Mouse (Mus musculus): ENCODE results near the gene Rnase9. TPM values are rescaled to one million over a fixed set of nuclear protein-coding genes. Genes with fewer than 3 reads are reported as not detected.
"Not testable (repeated sequence)": the region's sequence is repeated elsewhere in the genome, so short reads cannot be mapped to it uniquely, and the experiment has no call there.

Rnase9 gene
- polyA plus RNA-seq, 1 experiment from 2014 or later = not detected

GRCm38 (mm10) chr14:51035206-51035605 lies 6.5 kb downstream of the Rnase9 start:
- Histone ChIP-seq H3K4me1 (no peaks in the 10 kb centered on the region), H3K4me3 (no peak overlapping the region), H3K27me3 (replicated peaks) (no peaks in the 10 kb centered on the region), H3K9me3 (no peaks in the 10 kb centered on the region), H3K9ac (no peak overlapping the region), H3K4me2 (no peak overlapping the region), H3K36me3 (replicated peaks) (no peaks in the 10 kb centered on the region), H3K27ac (no peak overlapping the region)
- 22% methylated on average over 1 of the region's 1 CpGs for WGBS
- no peak for ATAC-seq (replicated peaks)

GRCm38 (mm10) chr14:51027387-51028155 lies 14.1 kb downstream of the Rnase9 start:
- Histone ChIP-seq H3K27ac (no peak overlapping the region), H3K27me3 (replicated peaks) (no peaks in the 10 kb centered on the region), H3K36me3 (replicated peaks) (no peaks in the 10 kb centered on the region), H3K4me3 (no peak overlapping the region), H3K9ac (no peak overlapping the region), H3K4me1 (no peaks in the 10 kb centered on the region), H3K4me2 (no peak overlapping the region), H3K9me3 (no peaks in the 10 kb centered on the region)
- WGBS = 61% methylated on average over 3 of the region's 3 CpGs
- ATAC-seq (replicated peaks) = no peak

GRCm38 (mm10) chr14:51026391-51027133 lies 15.1 kb downstream of the Rnase9 start:
- H3K27ac ChIP-seq = no peak overlapping the region
- no peaks in the 10 kb centered on the region for H3K27me3 ChIP-seq (replicated peaks)
- no peak overlapping the region for H3K4me3 ChIP-seq
- no peaks in the 10 kb centered on the region for H3K9me3 ChIP-seq
- ATAC-seq (replicated peaks) = peak; percentile 50; the same call in 1 of the 2 replicates
- H3K4me2 ChIP-seq = no peak overlapping the region
- H3K9ac ChIP-seq = no peak overlapping the region
- 38% methylated on average over 5 of the region's 5 CpGs for WGBS
- H3K36me3 ChIP-seq (replicated peaks) = no peaks in the 10 kb centered on the region
- H3K4me1 ChIP-seq = no peaks in the 10 kb centered on the region

GRCm38 (mm10) chr14:51024820-51025219 lies 16.8 kb downstream of the Rnase9 start:
- 80% methylated on average over 1 of the region's 1 CpGs for WGBS
- no peaks in the 10 kb centered on the region for H3K9me3 ChIP-seq
- H3K9ac ChIP-seq = no peak overlapping the region
- no peaks in the 10 kb centered on the region for H3K4me1 ChIP-seq
- no peak overlapping the region for H3K4me2 ChIP-seq
- no peak overlapping the region for H3K27ac ChIP-seq
- no peaks in the 10 kb centered on the region for H3K36me3 ChIP-seq (replicated peaks)
- H3K27me3 ChIP-seq (replicated peaks) = no peaks in the 10 kb centered on the region
- no peak overlapping the region for H3K4me3 ChIP-seq
- no peak for ATAC-seq (replicated peaks)

GRCm38 (mm10) chr14:51023457-51023856 lies 18.2 kb downstream of the Rnase9 start:
- Histone ChIP-seq H3K4me1 (no peaks in the 10 kb centered on the region), H3K9me3 (no peaks in the 10 kb centered on the region), H3K4me3 (no peak overlapping the region), H3K36me3 (replicated peaks) (no peaks in the 10 kb centered on the region), H3K4me2 (no peak overlapping the region), H3K27me3 (replicated peaks) (no peaks in the 10 kb centered on the region), H3K9ac (no peak overlapping the region), H3K27ac (no peak overlapping the region)
- WGBS = 84% methylated on average over 4 of the region's 4 CpGs
- ATAC-seq (replicated peaks) = no peak

- Histone ChIP-seq H3K36me3 (replicated peaks) (no peaks in the 10 kb centered on the region), H3K4me3 (no peak overlapping the region), H3K27me3 (replicated peaks) (no peaks in the 10 kb centered on the region), H3K27ac (no peak overlapping the region), H3K9ac (no peak overlapping the region), H3K4me2 (no peak overlapping the region), H3K4me1 (no peaks in the 10 kb centered on the region), H3K9me3 (no peaks in the 10 kb centered on the region)
- 81% methylated on average over 3 of the region's 3 CpGs for WGBS
- ATAC-seq (replicated peaks) = no peak
Measured at GRCm38 (mm10) chr14:51017256-51017655, 24.4 kb downstream of the Rnase9 start.

- no peak overlapping the region for H3K27ac ChIP-seq
- H3K36me3 ChIP-seq (replicated peaks) = no peaks in the 10 kb centered on the region
- no peaks in the 10 kb centered on the region for H3K9me3 ChIP-seq
- no peak for ATAC-seq (replicated peaks)
- no peak overlapping the region for H3K4me3 ChIP-seq
- H3K27me3 ChIP-seq (replicated peaks) = no peaks in the 10 kb centered on the region
- no peak overlapping the region for H3K9ac ChIP-seq
- no peaks in the 10 kb centered on the region for H3K4me1 ChIP-seq
- no peak overlapping the region for H3K4me2 ChIP-seq
Measured at GRCm38 (mm10) chr14:51015780-51016179, 25.9 kb downstream of the Rnase9 start.

GRCm38 (mm10) chr14:51014724-51015123 lies 26.9 kb downstream of the Rnase9 start:
- H3K9ac ChIP-seq; H3K4me1 ChIP-seq; H3K4me3 ChIP-seq; H3K27me3 ChIP-seq (replicated peaks); H3K4me2 ChIP-seq; H3K36me3 ChIP-seq (replicated peaks); ATAC-seq (replicated peaks); H3K9me3 ChIP-seq; H3K27ac ChIP-seq: not testable (repeated sequence)
- WGBS = 95% methylated on average over 3 of the region's 3 CpGs

GRCm38 (mm10) chr14:51009572-51009971 lies 32.1 kb downstream of the Rnase9 start:
- no peak overlapping the region for H3K4me2 ChIP-seq
- WGBS = 84% methylated on average over 6 of the region's 6 CpGs
- H3K4me1 ChIP-seq = no peaks in the 10 kb centered on the region
- no peak overlapping the region for H3K4me3 ChIP-seq
- no peaks in the 10 kb centered on the region for H3K36me3 ChIP-seq (replicated peaks)
- ATAC-seq (replicated peaks) = no peak
- no peak overlapping the region for H3K9ac ChIP-seq
- no peak overlapping the region for H3K27ac ChIP-seq
- no peaks in the 10 kb centered on the region for H3K9me3 ChIP-seq
- no peaks in the 10 kb centered on the region for H3K27me3 ChIP-seq (replicated peaks)

GRCm38 (mm10) chr14:51008781-51009180 lies 32.9 kb downstream of the Rnase9 start:
- WGBS = 86% methylated on average over 4 of the region's 4 CpGs
- no peak overlapping the region for H3K4me2 ChIP-seq
- H3K27me3 ChIP-seq (replicated peaks) = no peaks in the 10 kb centered on the region
- no peak overlapping the region for H3K4me3 ChIP-seq
- H3K9ac ChIP-seq = no peak overlapping the region
- H3K4me1 ChIP-seq = no peaks in the 10 kb centered on the region
- H3K9me3 ChIP-seq = no peaks in the 10 kb centered on the region
- ATAC-seq (replicated peaks) = no peak
- no peaks in the 10 kb centered on the region for H3K36me3 ChIP-seq (replicated peaks)
- no peak overlapping the region for H3K27ac ChIP-seq

- Histone ChIP-seq H3K4me1 (no peaks in the 10 kb centered on the region), H3K27ac (no peak overlapping the region), H3K9me3 (no peaks in the 10 kb centered on the region), H3K4me2 (no peak overlapping the region), H3K4me3 (no peak overlapping the region), H3K36me3 (replicated peaks) (no peaks in the 10 kb centered on the region), H3K27me3 (replicated peaks) (no peaks in the 10 kb centered on the region), H3K9ac (no peak overlapping the region)
- 78% methylated on average over 13 of the region's 13 CpGs for WGBS
- ATAC-seq (replicated peaks) = no peak
Measured at GRCm38 (mm10) chr14:51007914-51008713, 33.6 kb downstream of the Rnase9 start.

GRCm38 (mm10) chr14:51007152-51007801 lies 34.4 kb downstream of the Rnase9 start, which contains the start of gene Rnase10:
Gene Rnase10 (plus strand): TSS chr14:51007751.
- no peak within 1 kb of the TSS for H3K4me2 ChIP-seq
- no peaks in the 10 kb centered on the region for H3K9me3 ChIP-seq
- ATAC-seq (replicated peaks) = no peak
- no peaks in the 10 kb centered on the region for H3K27me3 ChIP-seq (replicated peaks)
- H3K4me3 ChIP-seq = no peak within 1 kb of the TSS
- no peaks in the 10 kb centered on the region for H3K36me3 ChIP-seq (replicated peaks)
- H3K9ac ChIP-seq = no peak within 1 kb of the TSS
- 90% methylated on average over 8 of the region's 8 CpGs for WGBS
- no peaks in the 10 kb centered on the region for H3K4me1 ChIP-seq
- no peak within 1 kb of the TSS for H3K27ac ChIP-seq
